Mouse (Mus musculus) layer of hippocampus, postnatal 14 days (tissue): ENCODE measurements around the gene Ctsd. TPM values are rescaled to one million over a fixed set of nuclear protein-coding genes. Genes with fewer than 3 reads are reported as not detected.

Experiments used
- DNase-seq, 2 experiments: peaks; one replicate each; pipeline ENCODE4 v3.0.0; 2021 to 2022; ENCODE audit warnings: low spot score in 2 of 2, mixed read lengths in 1 of 2
- total RNA-seq, 2 experiments: library from RNA; stranded (reverse); gene quantifications; 2 replicates each; pipeline ENCODE4 v1.2.3; 2021

Ctsd gene
- total RNA-seq, 2 experiments from 2014 or later = 304 to 345 TPM

DNA sequence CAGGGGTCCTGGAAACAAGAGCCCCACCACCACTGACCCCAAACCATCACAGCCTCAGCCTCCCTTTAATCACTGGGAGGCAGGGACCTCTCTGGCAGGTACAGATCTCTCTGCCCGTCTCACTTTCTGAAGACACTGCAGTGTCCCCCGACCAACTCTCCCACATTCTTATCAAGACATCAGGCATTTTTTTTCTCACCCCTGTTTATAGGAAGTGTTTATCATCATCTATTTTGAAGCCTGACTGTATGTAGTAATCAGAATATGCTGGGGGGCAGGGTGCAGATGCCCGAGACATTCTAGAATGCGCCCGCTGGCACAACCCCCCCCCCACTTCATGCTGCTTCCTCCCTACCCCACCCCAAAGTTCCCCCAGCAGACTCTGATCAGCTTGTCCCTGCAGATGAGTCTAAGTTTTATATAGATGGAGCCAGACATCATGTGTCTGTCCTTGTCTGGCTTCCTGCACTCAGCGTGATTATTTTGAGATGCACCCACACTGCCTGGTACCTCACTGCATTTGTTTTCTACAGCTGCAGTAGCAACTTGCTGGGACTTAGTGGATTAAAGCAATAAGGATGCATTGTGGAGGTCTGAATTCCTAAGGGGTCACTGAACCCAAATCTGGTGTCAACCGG is 12.4 kb upstream of the Ctsd start:
- DNase-seq = no peak

GRCm38 (mm10) chr7:142399250-142399649 is 11.4 kb upstream of the Ctsd start:
- no peak for DNase-seq

- DNase-seq = no peak
These were observed 10.2 kb upstream of the Ctsd start for GRCm38 (mm10) chr7:142398052-142398451.

DNA sequence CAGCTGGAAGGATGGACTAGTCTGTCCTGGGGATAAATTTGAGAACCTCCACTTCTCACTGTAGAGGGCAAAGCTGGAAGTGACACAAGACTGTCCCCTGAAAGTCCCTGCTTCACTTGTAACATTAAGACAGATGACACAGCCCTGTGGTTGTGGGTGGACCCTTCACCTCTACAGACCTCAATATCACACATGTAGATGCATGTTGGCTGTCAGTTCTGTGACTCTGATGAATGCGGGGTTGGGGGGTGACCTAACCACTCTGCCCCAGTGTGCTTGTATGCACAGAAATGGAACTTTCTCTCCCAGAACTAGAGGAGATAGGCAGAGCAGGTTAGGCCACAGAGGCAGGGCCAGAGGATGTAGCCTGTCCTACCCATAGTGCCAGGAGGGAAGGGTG is 8.8 kb upstream of the Ctsd start:
- no peak for DNase-seq

- no peak for DNase-seq
These were observed 7.6 kb upstream of the Ctsd start for GRCm38 (mm10) chr7:142395472-142395871.

DNA sequence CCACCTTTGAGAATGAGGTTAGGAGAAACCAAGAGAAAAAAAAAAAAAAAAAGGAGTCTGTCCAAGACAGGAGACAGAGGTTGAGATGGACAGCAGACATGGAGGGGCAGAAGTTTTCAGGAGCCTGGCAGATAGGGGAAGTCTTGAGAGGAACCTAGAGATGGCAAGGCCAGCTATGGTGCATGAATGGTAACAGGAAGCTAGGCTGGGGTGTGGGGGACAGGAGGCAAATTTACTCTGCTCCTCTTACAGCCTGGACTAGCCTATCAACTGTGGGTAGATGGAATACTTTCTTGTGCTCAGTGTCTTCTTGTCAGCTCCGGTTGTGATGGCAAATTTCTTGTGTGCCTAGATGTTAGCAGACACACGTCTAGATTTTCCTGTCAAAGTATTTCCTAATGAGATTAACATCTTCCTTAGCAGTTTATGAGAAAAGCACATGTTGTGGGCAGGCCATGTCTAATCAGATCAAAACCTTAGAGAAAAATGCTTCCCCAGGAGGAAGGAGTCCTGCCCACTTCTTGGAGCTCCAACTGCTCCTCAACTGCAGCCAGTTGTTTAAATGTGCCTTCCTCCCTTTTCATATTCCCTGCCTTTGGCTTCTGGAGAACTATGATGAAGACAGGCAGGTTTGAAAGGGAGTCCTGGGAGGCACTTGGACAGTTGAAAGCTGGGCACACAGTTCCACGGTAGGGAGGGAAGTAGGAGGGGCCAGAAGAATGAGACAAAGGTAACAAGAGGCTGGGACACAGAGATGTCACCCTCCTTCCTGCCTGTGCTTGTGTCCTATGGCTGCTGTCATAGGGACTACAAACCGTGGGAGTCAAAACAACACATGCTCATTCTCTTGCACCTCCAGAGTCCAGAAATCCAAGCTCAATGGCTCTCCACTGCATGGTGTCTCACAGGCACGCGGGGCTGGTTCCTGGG is 6.7 kb upstream of the Ctsd start:
- no peak for DNase-seq

- no peak for DNase-seq
These were observed 5.4 kb upstream of the Ctsd start for GRCm38 (mm10) chr7:142393191-142393590.

DNA sequence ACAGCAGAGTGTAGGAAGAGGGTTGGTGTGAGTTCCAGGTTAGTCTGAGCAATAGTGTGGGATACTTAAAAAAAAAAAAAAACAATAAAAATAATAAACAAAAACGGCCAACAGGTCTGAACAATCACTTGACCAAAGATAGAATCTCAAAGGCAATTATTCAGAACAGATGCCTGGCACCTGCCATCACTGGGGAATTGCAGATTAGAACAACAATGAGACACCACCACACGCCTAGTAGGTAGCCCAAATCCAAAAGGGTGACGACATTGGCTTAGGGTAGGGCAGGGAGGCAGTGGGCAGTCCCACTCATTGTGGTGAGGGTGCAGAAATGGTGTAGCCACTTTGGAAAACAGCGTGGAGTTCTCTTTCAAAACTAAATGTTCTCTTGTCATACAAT is 3.8 kb upstream of the Ctsd start:
- DNase-seq = no peak

DNA sequence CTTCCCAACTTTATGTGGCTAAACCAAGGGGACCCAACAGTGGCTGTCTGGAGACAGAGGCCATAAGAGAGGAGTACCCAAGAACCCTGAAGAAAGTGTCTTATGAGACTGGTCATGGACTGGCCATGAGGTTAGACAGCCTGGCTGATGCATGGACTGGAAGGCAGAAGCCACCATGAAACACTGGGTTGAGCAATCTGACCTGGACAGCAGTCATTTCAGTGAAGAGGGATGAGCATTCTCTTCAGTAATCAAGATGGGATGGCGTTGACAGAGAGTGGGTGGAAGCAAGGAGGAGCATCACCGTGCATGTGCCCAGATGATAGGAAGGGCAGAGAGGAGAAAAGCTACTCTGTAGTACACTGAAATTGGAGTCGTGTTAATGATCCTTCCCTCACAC is 3.3 kb upstream of the Ctsd start:
- no peak for DNase-seq

DNA sequence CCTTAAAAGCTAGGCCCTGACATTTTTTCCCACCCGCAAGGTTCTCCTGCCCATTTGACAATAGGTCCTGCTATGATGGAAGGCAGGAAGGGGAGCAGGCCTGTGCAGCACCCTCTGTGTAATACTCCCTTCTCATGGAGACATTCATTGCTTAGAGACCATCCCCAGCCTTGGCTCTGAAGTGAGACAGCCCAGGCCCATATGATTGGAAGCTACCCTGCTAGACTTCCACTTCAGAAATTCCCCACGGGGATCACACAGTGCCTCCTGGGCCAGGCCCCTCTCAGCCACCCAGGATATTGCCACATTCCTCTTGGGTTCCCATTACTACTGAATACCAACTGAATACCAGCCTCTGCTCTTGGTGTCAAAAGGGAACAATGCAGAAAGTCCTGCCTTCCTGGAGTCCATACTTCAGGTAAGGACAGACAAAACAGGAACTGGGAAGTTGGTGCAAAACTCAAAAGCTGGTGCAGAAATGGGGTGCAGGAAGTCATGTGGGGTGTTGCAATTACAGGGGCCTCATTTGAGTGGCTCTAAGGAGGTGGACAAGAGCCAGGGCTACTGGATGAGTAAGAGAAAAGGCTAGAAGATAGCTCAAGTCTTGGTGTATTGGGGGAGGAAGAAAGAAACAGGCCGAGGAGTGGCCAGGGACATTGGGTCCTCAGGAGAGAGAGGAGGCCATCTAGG is 2.3 kb upstream of the Ctsd start:
- no peak for DNase-seq

DNA sequence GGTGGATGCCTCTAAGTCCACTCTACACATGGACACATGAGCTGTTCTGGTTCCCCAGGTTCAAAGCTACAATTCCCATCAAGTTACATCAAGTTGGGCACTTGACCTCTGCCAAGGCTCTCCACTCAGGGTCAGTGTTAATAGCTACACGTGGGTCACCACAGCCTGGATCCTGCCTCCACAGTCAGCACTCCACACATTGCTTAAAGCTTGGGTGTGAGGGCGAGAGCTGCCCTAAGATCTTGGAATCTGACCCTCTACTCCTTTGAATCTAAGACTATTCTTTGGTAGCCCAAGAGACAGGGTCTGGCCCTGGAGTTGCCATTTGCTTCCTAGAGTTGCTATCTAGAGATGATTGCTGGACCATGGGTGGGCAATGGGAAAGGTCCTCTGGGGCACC is 902 bp upstream of the Ctsd start:
- no peak for DNase-seq

GRCm38 (mm10) chr7:142388198-142388597 is 360 bp upstream of the Ctsd start:
- no peak for DNase-seq

GRCm38 (mm10) chr7:142386621-142387201 is 1.1 kb downstream of the Ctsd start:
- DNase-seq = no peak

DNA sequence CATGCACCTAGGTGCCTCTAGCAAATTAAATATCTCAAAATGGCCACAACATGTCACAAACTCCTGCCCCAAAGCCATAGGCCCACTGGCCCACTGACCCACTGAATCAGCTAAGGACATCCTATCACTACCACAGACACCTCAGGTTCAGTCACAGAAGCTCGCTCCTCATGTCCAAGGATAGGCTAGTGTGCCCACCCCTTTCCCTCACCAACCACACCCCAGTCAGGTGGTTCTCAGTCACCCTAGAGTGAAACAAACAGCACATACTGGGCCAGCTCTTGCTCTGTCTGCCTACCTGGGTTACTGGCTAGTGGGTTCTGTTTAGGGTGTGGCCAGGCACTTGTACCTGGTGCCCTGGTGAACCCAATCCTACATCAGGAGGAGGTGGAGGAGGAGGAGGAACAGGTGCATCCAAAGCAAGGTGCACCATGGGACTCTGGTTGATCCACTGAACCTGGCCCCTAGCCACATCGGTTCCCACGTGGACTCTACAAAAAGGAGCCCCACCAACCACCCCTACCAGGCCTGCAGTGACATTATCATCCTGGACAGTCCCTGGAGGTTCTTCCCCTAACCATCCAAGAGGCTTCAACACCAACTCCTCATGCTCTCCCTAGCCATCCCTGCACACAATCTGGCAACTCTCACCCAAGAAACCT is 2.0 kb downstream of the Ctsd start:
- no peak for DNase-seq

DNA sequence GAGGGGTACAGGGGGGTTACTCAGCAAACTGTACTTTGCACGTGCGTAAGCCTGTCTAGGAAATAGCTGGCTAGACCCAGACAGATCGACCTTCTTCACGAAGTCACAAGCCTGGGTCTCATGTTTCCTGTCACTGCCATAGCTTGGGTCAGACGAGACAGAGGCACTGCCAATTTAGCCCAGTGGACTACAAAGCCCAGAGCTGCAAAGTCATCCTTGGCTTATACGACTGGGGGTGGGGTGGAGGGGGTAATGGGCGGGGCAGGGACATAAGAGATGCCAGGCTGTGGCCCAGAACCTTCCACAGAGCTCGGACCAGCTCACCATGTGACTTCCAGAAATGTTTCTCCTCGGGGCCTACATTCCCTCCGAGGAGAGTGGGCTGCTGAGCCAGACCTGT is 3.5 kb downstream of the Ctsd start:
- no peak for DNase-seq

- DNase-seq = no peak
These were observed 5.3 kb downstream of the Ctsd start, which contains the start of gene Gm49369 for GRCm38 (mm10) chr7:142382567-142382966. Gene Gm49369, minus strand, starts transcription at chr7:142382667.

DNA sequence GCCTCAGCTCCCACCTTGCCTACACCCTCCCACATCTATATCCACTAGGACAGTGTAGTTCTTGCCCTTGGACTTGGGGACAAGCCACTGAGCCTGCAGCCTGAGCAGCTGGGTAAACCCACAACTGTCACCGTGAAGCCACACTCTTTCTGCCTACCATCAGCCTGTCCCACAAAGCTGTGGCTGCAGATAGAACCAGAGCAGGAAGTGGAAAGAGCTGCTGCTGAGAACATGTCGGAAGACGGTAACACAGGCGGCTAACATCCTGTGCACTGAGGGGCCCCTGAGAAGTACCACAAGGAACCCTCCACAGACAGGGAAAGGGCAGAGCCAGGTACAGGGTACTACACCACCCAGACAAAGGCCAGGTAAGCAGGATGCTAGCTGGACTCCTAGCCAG is 6.7 kb downstream of the Ctsd start:
- DNase-seq = no peak

GRCm38 (mm10) chr7:142379186-142379585 is 8.7 kb downstream of the Ctsd start:
- no peak for DNase-seq

GRCm38 (mm10) chr7:142377233-142377925 is 10.5 kb downstream of the Ctsd start:
- no peak for DNase-seq

- DNase-seq = no peak
These were observed 11.7 kb downstream of the Ctsd start for GRCm38 (mm10) chr7:142376096-142376495.
